Mouse (Mus musculus) small intestine, adult 2 months (tissue): Measurements from ENCODE around the gene Pyroxd2. TPM values are rescaled to one million over a fixed set of nuclear protein-coding genes. Genes with fewer than 3 reads are reported as not detected.
"Not testable (repeated sequence)": the region's sequence is repeated elsewhere in the genome, so short reads cannot be mapped to it uniquely, and the experiment has no call there.

Experiments
- H3K27ac ChIP-seq: fragments of 200-500 bp; 2 replicates; pipeline ENCODE4 v1.5.1; 2012; ENCODE audit warnings: low read depth, low read length, control low read depth, inconsistent platforms; ENCODE audit not compliant: insufficient read depth
- H3K27me3 ChIP-seq: fragments of 200-500 bp; 2 replicates; pipeline ENCODE4 v1.6.1; 2012; ENCODE audit warnings: mild to moderate bottlenecking, moderate library complexity, low read length, inconsistent platforms; ENCODE audit not compliant: control insufficient read depth, insufficient read depth
- H3K36me3 ChIP-seq: fragments of 200-500 bp; 2 replicates; pipeline ENCODE4 v1.6.1; 2012; ENCODE audit warnings: mild to moderate bottlenecking, low read length, control low read depth, inconsistent platforms; ENCODE audit not compliant: control insufficient read depth, insufficient read depth
- H3K4me1 ChIP-seq: fragments of 200-500 bp; 2 replicates; pipeline ENCODE4 v1.6.1; 2012; ENCODE audit warnings: low read length, inconsistent platforms, mixed read lengths; ENCODE audit not compliant: control insufficient read depth, insufficient read depth, insufficient read length
- H3K4me3 ChIP-seq: fragments of 200-500 bp; 2 replicates; pipeline ENCODE4 v1.5.1; 2012; ENCODE audit warnings: low read depth, mild to moderate bottlenecking, control low read depth, inconsistent platforms, low read length, moderate library complexity
- CTCF ChIP-seq: fragments of 200-500 bp; IDR thresholded peaks from 2 replicates; pipeline ENCODE4 v1.5.1; 2012; ENCODE audit warnings: low read depth, mild to moderate bottlenecking, control low read depth, inconsistent platforms, low read length, moderate library complexity, mixed read lengths; ENCODE audit not compliant: insufficient replicate concordance, insufficient read length; ENCODE audit errors: extremely low read depth
- POLR2A ChIP-seq: fragments of 200-500 bp; IDR thresholded peaks from 2 replicates; pipeline ENCODE4 v1.6.1; 2012; ENCODE audit warnings: low read depth, mild to moderate bottlenecking, control low read depth, inconsistent platforms, low read length, moderate library complexity
- WGBS: fragments of 180-500 bp; shearing (Covaris S2); methylation state at CpG from one replicate; pipeline ENCODE4 v1.1.7; 2018; 5-methylcytosine and 5-hydroxymethylcytosine counted together
- polyA plus RNA-seq: library from polyadenylated mRNA; depleted of rRNA; stranded (reverse); fragments of >200 nt; gene quantifications from 2 replicates; pipeline ENCODE4 v1.2.3, GENCODE M21; 2012

Gene Pyroxd2
- polyA plus RNA-seq, 1 experiment, result 23.0 TPM

- no peak overlapping the region for H3K4me3 ChIP-seq
- WGBS, result 37% methylated on average over 2 of the region's 2 CpGs
- no peaks in the 10 kb centered on the region for H3K36me3 ChIP-seq
- no peaks in the 10 kb centered on the region for H3K27me3 ChIP-seq
- H3K4me1 ChIP-seq, result peaks cover under 1% of the 10 kb centered on the region; the same call in 1 of the 2 replicates
- TF ChIP-seq POLR2A (no peak), CTCF (no peak)
- no peak overlapping the region for H3K27ac ChIP-seq
These were observed 32.6 kb upstream of the Pyroxd2 start for GRCm38 (mm10) chr19:42785129-42785528.

GRCm38 (mm10) chr19:42780156-42780538, 27.6 kb upstream of the Pyroxd2 start:
- H3K36me3 ChIP-seq, H3K4me1 ChIP-seq, H3K27me3 ChIP-seq: not testable (repeated sequence)
- WGBS, result 50% methylated on average over 7 of the region's 7 CpGs
- H3K27ac ChIP-seq, result peak overlapping the region; percentile 61; the same call in 1 of the 2 replicates
- peak overlapping the region; percentile 87 for H3K4me3 ChIP-seq

- under 1% methylated on average over 43 of the region's 43 CpGs for WGBS
- H3K27ac ChIP-seq, result peak within 1 kb of the TSS; percentile 61
- no peaks in the 10 kb centered on the region for H3K27me3 ChIP-seq
- peaks cover 4% of the 10 kb centered on the region for H3K4me1 ChIP-seq
- peak within 1 kb of the TSS; percentile 87 for H3K4me3 ChIP-seq
- H3K36me3 ChIP-seq, result no peaks in the 10 kb centered on the region; the same call in 1 of the 2 replicates
- TF ChIP-seq POLR2A (no peak), CTCF (peak; percentile 34; the same call in 1 of the 2 replicates)
These were observed 27.1 kb upstream of the Pyroxd2 start, which contains the start of gene Hps1 for GRCm38 (mm10) chr19:42779531-42780155. TSS of gene Hps1 (minus strand) at chr19:42779978.

- WGBS, result 80% methylated on average over 5 of the region's 5 CpGs
- Histone ChIP-seq H3K27ac (no peak overlapping the region), H3K4me3 (no peak overlapping the region), H3K36me3 (no peaks in the 10 kb centered on the region; the same call in 1 of the 2 replicates), H3K27me3 (no peaks in the 10 kb centered on the region), H3K4me1 (peaks cover 4% of the 10 kb centered on the region)
- TF ChIP-seq POLR2A (no peak), CTCF (peak; percentile 49; the same call in 1 of the 2 replicates)
These were observed 25.2 kb upstream of the Pyroxd2 start for GRCm38 (mm10) chr19:42777801-42778200.

GRCm38 (mm10) chr19:42776813-42777212, 24.2 kb upstream of the Pyroxd2 start:
- no peaks in the 10 kb centered on the region for H3K27me3 ChIP-seq
- H3K36me3 ChIP-seq, result no peaks in the 10 kb centered on the region; the same call in 1 of the 2 replicates
- H3K27ac ChIP-seq, result no peak overlapping the region
- WGBS, result 100% methylated on average over 1 of the region's 1 CpGs
- peaks cover 4% of the 10 kb centered on the region for H3K4me1 ChIP-seq
- no peak for TF ChIP-seq CTCF
- TF ChIP-seq POLR2A, result no peak
- no peak overlapping the region for H3K4me3 ChIP-seq

GRCm38 (mm10) chr19:42770141-42770872, 17.7 kb upstream of the Pyroxd2 start:
- H3K36me3 ChIP-seq, result peaks cover 22% of the 10 kb centered on the region
- no peaks in the 10 kb centered on the region for H3K4me1 ChIP-seq
- H3K27ac ChIP-seq, result no peak overlapping the region
- TF ChIP-seq POLR2A (no peak), CTCF (no peak)
- no peaks in the 10 kb centered on the region for H3K27me3 ChIP-seq
- no peak overlapping the region for H3K4me3 ChIP-seq
- WGBS, result 87% methylated on average over 23 of the region's 23 CpGs

GRCm38 (mm10) chr19:42769648-42770047, 17.1 kb upstream of the Pyroxd2 start:
- no peak for TF ChIP-seq POLR2A
- TF ChIP-seq CTCF, result no peak
- Histone ChIP-seq H3K4me3 (no peak overlapping the region), H3K27ac (no peak overlapping the region), H3K36me3 (peaks cover 23% of the 10 kb centered on the region), H3K4me1 (no peaks in the 10 kb centered on the region), H3K27me3 (no peaks in the 10 kb centered on the region)
- 92% methylated on average over 10 of the region's 10 CpGs for WGBS
